Mouse (Mus musculus) midbrain, postnatal 0 days (tissue): Measurements from ENCODE around the gene Mex3a. TPM values are rescaled to one million over a fixed set of nuclear protein-coding genes. Genes with fewer than 3 reads are reported as not detected.
A peak's percentile ranks its signal among the peaks of the same experiment; 100 is the strongest.

Experiments
- ATAC-seq: fragments of 200-750 bp; cut with Nextera tagmentation; 2 replicates; pipeline ENCODE4 v1.8.0; 2017; ENCODE audit warnings: moderate number of reproducible peaks, mild to moderate bottlenecking, moderate TSS enrichment, moderate library complexity; ENCODE audit not compliant: low FRiP score
- DNase-seq: peaks from one replicate; pipeline ENCODE4 v3.0.0-alpha.2; 2015; ENCODE audit warnings: low spot score
- H3K27ac ChIP-seq: fragments of 300-500 bp; sonication (generic); 2 replicates; pipeline ENCODE4 v1.5.1; 2014; ENCODE audit warnings: low read depth, mild to moderate bottlenecking, low read length, mixed read lengths
- H3K27me3 ChIP-seq: fragments of 300-500 bp; sonication (generic); 2 replicates; pipeline ENCODE4 v1.6.1; 2014; ENCODE audit warnings: low read length, control low read depth, mixed read lengths; ENCODE audit not compliant: insufficient read depth
- H3K36me3 ChIP-seq: fragments of 300-500 bp; sonication (generic); 2 replicates; pipeline ENCODE4 v1.6.1; 2014; ENCODE audit warnings: low read length, control low read depth, mixed read lengths; ENCODE audit not compliant: insufficient read depth
- H3K4me1 ChIP-seq: fragments of 300-500 bp; sonication (generic); 2 replicates; pipeline ENCODE4 v1.6.1; 2014; ENCODE audit warnings: mild to moderate bottlenecking, control low read depth, antibody characterized with exemption, low read length, mixed read lengths; ENCODE audit not compliant: insufficient read depth
- H3K4me2 ChIP-seq: fragments of 300-500 bp; sonication (generic); 2 replicates; pipeline ENCODE4 v1.6.1; 2014; ENCODE audit warnings: low read depth, mild to moderate bottlenecking, low read length, mixed read lengths; ENCODE audit not compliant: poor library complexity, severe bottlenecking
- H3K4me3 ChIP-seq: fragments of 300-500 bp; sonication (generic); 2 replicates; pipeline ENCODE4 v1.5.1; 2014; ENCODE audit warnings: low read depth, mild to moderate bottlenecking, low read length, moderate library complexity
- H3K9ac ChIP-seq: fragments of 300-500 bp; sonication (generic); replicated peaks from 2 replicates; pipeline ENCODE4 v1.6.1; 2014; ENCODE audit warnings: mild to moderate bottlenecking, low read length, moderate library complexity, mixed read lengths; ENCODE audit not compliant: poor library complexity, severe bottlenecking
- H3K9me3 ChIP-seq: fragments of 300-500 bp; sonication (generic); 2 replicates; pipeline ENCODE4 v1.6.1; 2016; ENCODE audit warnings: low read length, control low read depth
- CTCF ChIP-seq: IDR thresholded peaks from 2 replicates; pipeline ENCODE4 v1.5.1; 2016; ENCODE audit warnings: antibody characterized with exemption, mild to moderate bottlenecking
- WGBS: fragments of 180-500 bp; shearing (Covaris S2); extraction: QIAGEN DNeasy Blood & Tissue Kit; methylation state at CpG from one replicate; pipeline ENCODE4 v1.1.7; 2014; 5-methylcytosine and 5-hydroxymethylcytosine counted together
- polyA plus RNA-seq: library from polyadenylated mRNA; unstranded; fragments of >200 nt; fragmentation: Nextera tagmentation; extraction: Ambion mirVana; gene quantifications from 2 replicates; pipeline ENCODE4 v1.2.1, GENCODE M21; 2015
- total RNA-seq: library from RNA; depleted of rRNA; stranded (reverse); fragments of >200 nt; gene quantifications from 2 replicates; pipeline ENCODE4 v1.2.3, GENCODE M21; 2014

The Mex3a gene
- total and polyA plus RNA-seq, 2 experiments from 2014 or later: 16.1 to 56.9 TPM

GRCm38 (mm10) chr3:88533706-88534105 lies 1.5 kb downstream of the Mex3a start:
- Histone ChIP-seq H3K9me3 (no peaks in the 10 kb centered on the region), H3K27me3 (no peaks in the 10 kb centered on the region), H3K4me1 (peaks cover 29% of the 10 kb centered on the region), H3K27ac (peak overlapping the region; percentile 84), H3K4me2 (peak overlapping the region; percentile 84), H3K36me3 (peaks cover 22% of the 10 kb centered on the region), H3K9ac (peak overlapping the region; percentile 70), H3K4me3 (peak overlapping the region; percentile 48)
- WGBS: 0% methylated on average over 4 of the region's 5 CpGs
- ATAC-seq (no peak; the same call in 1 of the 2 replicates), DNase-seq (no peak)
- no peak for TF ChIP-seq CTCF

GRCm38 (mm10) chr3:88535005-88535404 lies 2.8 kb downstream of the Mex3a start:
- Histone ChIP-seq H3K4me1 (peaks cover 24% of the 10 kb centered on the region), H3K9ac (peak overlapping the region; percentile 45), H3K36me3 (peaks cover 23% of the 10 kb centered on the region), H3K27me3 (no peaks in the 10 kb centered on the region), H3K27ac (peak overlapping the region; percentile 27; the same call in 1 of the 2 replicates), H3K4me3 (peak overlapping the region; percentile 48), H3K9me3 (no peaks in the 10 kb centered on the region), H3K4me2 (peak overlapping the region; percentile 84)
- DNase-seq: no peak
- 11% methylated on average over 3 of the region's 3 CpGs for WGBS
- no peak for ATAC-seq
- TF ChIP-seq CTCF: no peak

GRCm38 (mm10) chr3:88535527-88535926 lies 3.3 kb downstream of the Mex3a start:
- Histone ChIP-seq H3K4me1 (peaks cover 19% of the 10 kb centered on the region), H3K9me3 (no peaks in the 10 kb centered on the region), H3K4me2 (peak overlapping the region; percentile 84), H3K27ac (peak overlapping the region; percentile 43; the same call in 1 of the 2 replicates), H3K27me3 (no peaks in the 10 kb centered on the region), H3K36me3 (peaks cover 23% of the 10 kb centered on the region), H3K9ac (peak overlapping the region; percentile 45), H3K4me3 (peak overlapping the region; percentile 48)
- ATAC-seq (no peak), DNase-seq (no peak)
- no peak for TF ChIP-seq CTCF
- WGBS: 22% methylated on average over 4 of the region's 4 CpGs

GRCm38 (mm10) chr3:88536103-88536930 lies 4.1 kb downstream of the Mex3a start:
- peak; percentile 63 for DNase-seq

GRCm38 (mm10) chr3:88537146-88537545 lies 5.0 kb downstream of the Mex3a start:
- DNase-seq: no peak
- Histone ChIP-seq H3K36me3 (peaks cover 23% of the 10 kb centered on the region), H3K4me2 (no peak overlapping the region), H3K9me3 (no peaks in the 10 kb centered on the region), H3K9ac (0 out of 2 replicates have a peak overlapping the region, but pooled peaks have one; percentile 44), H3K4me1 (peaks cover 19% of the 10 kb centered on the region), H3K27ac (peak overlapping the region; percentile 48), H3K27me3 (no peaks in the 10 kb centered on the region), H3K4me3 (peak overlapping the region; percentile 48; the same call in 1 of the 2 replicates)
- TF ChIP-seq CTCF: no peak
- 42% methylated on average over 6 of the region's 6 CpGs for WGBS
- ATAC-seq: no peak

More at GRCm38 (mm10) chr3:88536103-88536930, 4.1 kb downstream of the Mex3a start:
- Histone ChIP-seq H3K4me3 (peak overlapping the region; percentile 48), H3K4me1 (peaks cover 19% of the 10 kb centered on the region), H3K9me3 (no peaks in the 10 kb centered on the region), H3K27ac (peak overlapping the region; percentile 48), H3K27me3 (no peaks in the 10 kb centered on the region), H3K9ac (peak overlapping the region; percentile 44), H3K36me3 (peaks cover 23% of the 10 kb centered on the region), H3K4me2 (peak overlapping the region; percentile 84)
- no peak for ATAC-seq
- WGBS: 2% methylated on average over 63 of the region's 64 CpGs
- TF ChIP-seq CTCF: no peak
